In genomic region chr10:125784896-125785295, GRCm38 (mm10) we compare ENCODE assay signal across 7 mouse cellular contexts.
DNase-seq lines count a peak whose midpoint lies in the region; ATAC-seq lines count a peak whose summit lies in the region.

No protein-coding gene starts in this region.

- no peak overlapping the region for H3K4me3 ChIP-seq in forebrain, embryonic 11.5 days (ENCODE audit: low read depth, low read length)

- no peak overlapping the region; the same call in 1 of the 2 replicates for H3K4me2 ChIP-seq in forebrain, embryonic 11.5 days (ENCODE audit: low read depth, low read length, severe bottlenecking)

- 21% methylated on average over 2 of the region's 2 CpGs for WGBS in forebrain, embryonic 11.5 days

- no peaks in the 10 kb centered on the region for H3K9me3 ChIP-seq in forebrain, embryonic 11.5 days (ENCODE audit: control insufficient read depth, low read length)

- no peaks in the 10 kb centered on the region for H3K27me3 ChIP-seq in forebrain, embryonic 11.5 days (ENCODE audit: control insufficient read depth, insufficient read depth, low read length)

- no peaks in the 10 kb centered on the region for H3K36me3 ChIP-seq in forebrain, embryonic 11.5 days (ENCODE audit: control insufficient read depth, insufficient read depth, low read length)

- peak; percentile 30 to 43 for DNase-seq in right cerebral cortex, postnatal 10 days (ENCODE audit: low spot score in 2 of 2)
- no peak for DNase-seq in right cerebral cortex, postnatal 25 days
- DNase-seq in forebrain, embryonic 11.5 days (ENCODE audit: low spot score), result peak; percentile 56
- DNase-seq in kidney, adult 11 months, result peak; percentile 16
- peak; percentile 15 to 30 for DNase-seq in lung, adult 18-20 months
- peak; percentile 73 for DNase-seq in retina, postnatal 1 day
- no peak for DNase-seq in frontal cortex, postnatal 25 days (ENCODE audit: low spot score in 2 of 2)

- peaks cover 13% of the 10 kb centered on the region; the same call in 1 of the 2 replicates for H3K4me1 ChIP-seq in forebrain, embryonic 11.5 days (replicated peaks; ENCODE audit: control insufficient read depth, insufficient read depth, low read length)

- H3K9ac ChIP-seq in forebrain, embryonic 11.5 days (ENCODE audit: low read length), result no peak overlapping the region

- 0 out of 2 replicates have a peak, but pooled peaks have one; percentile 32 for ATAC-seq in forebrain, embryonic 11.5 days (replicated peaks; ENCODE audit: low FRiP score)

- no peak overlapping the region for H3K27ac ChIP-seq in forebrain, embryonic 11.5 days (ENCODE audit: low read depth, low read length)

Comparison
In these comparisons a context has a peak if more than half of its experiments do, and no peak if none do; other contexts are left out.
1. DNase-seq: peak in right cerebral cortex, postnatal 10 days (2 of 2), forebrain, embryonic 11.5 days (single experiment), kidney, adult 11 months (single experiment), lung, adult 18-20 months (2 of 2) and retina, postnatal 1 day (single experiment); none in right cerebral cortex, postnatal 25 days (single experiment) and frontal cortex, postnatal 25 days (0 of 2).